Mouse (Mus musculus) hindbrain, embryonic 12.5 days (tissue): ENCODE results near the gene Ina. TPM values are rescaled to one million over a fixed set of nuclear protein-coding genes. Genes with fewer than 3 reads are reported as not detected.
A peak's percentile ranks its signal among the peaks of the same experiment; 100 is the strongest.

Experiments used
- ATAC-seq: fragments of 200-750 bp; cut with Nextera tagmentation; 2 replicates; pipeline ENCODE4 v1.8.0; 2017; ENCODE audit warnings: moderate TSS enrichment; ENCODE audit not compliant: low FRiP score
- H3K27ac ChIP-seq: fragments of 300-500 bp; sonication (generic); 2 replicates; pipeline ENCODE4 v1.5.1; 2016; ENCODE audit warnings: mild to moderate bottlenecking
- H3K27me3 ChIP-seq: fragments of 300-500 bp; sonication (generic); 2 replicates; pipeline ENCODE4 v1.6.1; 2016; ENCODE audit warnings: mild to moderate bottlenecking
- H3K36me3 ChIP-seq: fragments of 300-500 bp; sonication (generic); 2 replicates; pipeline ENCODE4 v1.6.1; 2016; ENCODE audit warnings: mild to moderate bottlenecking
- H3K4me1 ChIP-seq: fragments of 300-500 bp; sonication (generic); 2 replicates; pipeline ENCODE4 v1.6.1; 2016
- H3K4me2 ChIP-seq: fragments of 300-500 bp; sonication (generic); replicated peaks from 2 replicates; pipeline ENCODE4 v1.6.1; 2016; ENCODE audit warnings: mild to moderate bottlenecking
- H3K4me3 ChIP-seq: fragments of 300-500 bp; sonication (generic); 2 replicates; pipeline ENCODE4 v1.5.1; 2016; ENCODE audit warnings: mild to moderate bottlenecking
- H3K9ac ChIP-seq: fragments of 300-500 bp; sonication (generic); 2 replicates; pipeline ENCODE4 v1.6.1; 2016; ENCODE audit warnings: mild to moderate bottlenecking, moderate library complexity
- H3K9me3 ChIP-seq: fragments of 300-500 bp; sonication (generic); replicated peaks from 2 replicates; pipeline ENCODE4 v1.6.1; 2016; ENCODE audit warnings: mild to moderate bottlenecking
- WGBS: fragments of 180-500 bp; shearing (Covaris S2); methylation state at CpG from one replicate; pipeline ENCODE4 v1.1.7; 2016; 5-methylcytosine and 5-hydroxymethylcytosine counted together
- polyA plus RNA-seq: library from polyadenylated mRNA; unstranded; fragments of >200 nt; fragmentation: Nextera tagmentation; extraction: Ambion mirVana; gene quantifications from 2 replicates; pipeline ENCODE4 v1.2.1, GENCODE M21; 2016

Gene Ina
- polyA plus RNA-seq, 1 experiment from 2014 or later: 578 TPM

DNA sequence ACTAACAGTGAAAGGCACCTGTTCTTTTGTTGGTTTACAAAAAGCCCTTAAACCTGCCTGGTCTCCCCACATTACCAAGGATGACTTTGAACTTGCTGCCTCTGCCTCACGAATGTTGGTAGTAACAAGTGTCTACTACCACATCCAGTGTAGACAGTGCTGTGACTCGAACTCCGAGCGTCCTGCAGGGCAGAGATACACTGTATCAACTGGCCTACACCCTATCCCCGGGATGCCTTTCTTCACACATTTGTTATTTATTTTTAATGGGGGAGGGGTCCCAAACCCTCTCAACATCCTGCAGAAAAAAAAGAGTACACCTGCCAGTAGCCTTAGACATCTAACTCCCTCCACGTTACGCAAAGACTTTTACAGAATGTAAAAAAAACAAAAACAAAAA is 35.3 kb downstream of the Ina start:
- Histone ChIP-seq H3K27ac (no peak overlapping the region; the same call in 1 of the 2 replicates), H3K36me3 (peaks cover 24% of the 10 kb centered on the region), H3K27me3 (no peaks in the 10 kb centered on the region), H3K4me1 (peaks cover 16% of the 10 kb centered on the region), H3K4me2 (peak overlapping the region; percentile 68), H3K4me3 (peak overlapping the region; percentile 61), H3K9me3 (no peaks in the 10 kb centered on the region), H3K9ac (peak overlapping the region; percentile 87)
- 11% methylated on average over 7 of the region's 7 CpGs for WGBS
- no peak for ATAC-seq

DNA sequence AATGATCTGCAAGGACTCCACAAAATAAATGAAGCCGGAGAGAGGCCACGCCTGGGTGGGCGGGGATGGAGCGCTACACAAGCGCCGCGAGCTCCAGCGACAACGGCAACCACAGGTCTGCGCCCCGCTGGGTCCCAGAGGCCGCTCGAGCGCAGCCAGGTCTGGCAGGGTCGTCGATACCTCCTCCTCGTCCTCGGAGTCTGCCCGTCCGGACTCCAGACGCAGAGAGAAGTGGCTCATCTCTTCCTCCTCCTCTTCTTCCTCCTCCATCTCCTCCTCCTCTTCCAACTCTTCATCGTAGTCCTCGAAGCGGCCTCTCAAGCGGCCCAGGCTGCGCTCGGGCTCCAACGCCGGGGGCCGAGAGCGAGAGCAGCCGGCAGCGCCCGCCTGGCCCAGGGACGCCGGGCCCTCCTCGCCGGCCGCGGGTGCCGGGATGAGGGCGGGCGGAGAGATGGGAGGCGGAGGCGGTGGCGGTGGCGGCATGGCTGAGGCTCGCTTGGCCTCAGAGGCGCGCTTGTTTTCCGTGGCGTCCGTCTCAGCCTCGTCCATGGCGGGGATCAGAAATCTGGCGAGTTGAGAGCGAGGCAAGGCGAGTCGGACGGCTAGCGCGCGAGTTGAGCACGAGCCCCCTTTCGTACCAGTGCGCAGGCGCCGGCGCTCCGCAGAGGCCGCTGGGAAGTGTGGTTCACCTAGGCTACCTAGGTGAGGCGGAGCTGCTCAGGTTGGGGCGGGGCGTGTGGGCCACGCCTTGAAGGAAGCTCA is 36.0 kb downstream of the Ina start, which contains the start of gene Pcgf6:
TSS of gene Pcgf6 (minus strand) at position 636 of the 762 bp plus-strand sequence.
- H3K36me3 ChIP-seq: peaks cover 20% of the 10 kb centered on the region
- WGBS: under 1% methylated on average over 75 of the region's 75 CpGs
- peaks cover 16% of the 10 kb centered on the region for H3K4me1 ChIP-seq
- H3K9ac ChIP-seq: peak within 1 kb of the TSS; percentile 87
- peak; percentile 90 for ATAC-seq
- H3K27ac ChIP-seq: peak within 1 kb of the TSS; percentile 93
- peak within 1 kb of the TSS; percentile 68 for H3K4me2 ChIP-seq
- H3K9me3 ChIP-seq: no peaks in the 10 kb centered on the region
- H3K27me3 ChIP-seq: no peaks in the 10 kb centered on the region
- peak within 1 kb of the TSS; percentile 61 for H3K4me3 ChIP-seq

DNA sequence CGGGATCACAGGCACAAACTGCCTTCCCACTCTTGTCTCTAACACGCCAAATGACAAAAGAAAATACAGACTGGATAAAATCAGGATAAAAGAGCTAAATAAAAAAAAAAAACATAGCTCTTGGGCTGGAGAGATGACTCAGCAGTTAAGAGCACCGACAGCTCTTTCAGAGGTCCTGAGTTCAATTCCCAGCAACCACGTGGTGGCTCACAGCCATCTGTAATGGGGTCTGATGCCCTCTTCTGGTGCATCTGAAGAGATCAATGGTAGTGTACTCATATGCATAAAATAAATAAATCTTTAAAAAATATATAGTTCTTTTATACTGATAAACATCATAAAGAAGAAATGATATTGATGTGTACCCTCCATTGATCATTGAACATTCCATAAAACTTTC is 38.4 kb downstream of the Ina start:
- H3K36me3 ChIP-seq: no peaks in the 10 kb centered on the region
- H3K9me3 ChIP-seq: no peaks in the 10 kb centered on the region
- WGBS: 82% methylated on average over 4 of the region's 4 CpGs
- H3K4me3 ChIP-seq: no peak overlapping the region
- peaks cover 16% of the 10 kb centered on the region for H3K4me1 ChIP-seq
- no peak overlapping the region for H3K9ac ChIP-seq
- H3K27me3 ChIP-seq: no peaks in the 10 kb centered on the region
- ATAC-seq: no peak
- H3K4me2 ChIP-seq: no peak overlapping the region
- no peak overlapping the region for H3K27ac ChIP-seq

DNA sequence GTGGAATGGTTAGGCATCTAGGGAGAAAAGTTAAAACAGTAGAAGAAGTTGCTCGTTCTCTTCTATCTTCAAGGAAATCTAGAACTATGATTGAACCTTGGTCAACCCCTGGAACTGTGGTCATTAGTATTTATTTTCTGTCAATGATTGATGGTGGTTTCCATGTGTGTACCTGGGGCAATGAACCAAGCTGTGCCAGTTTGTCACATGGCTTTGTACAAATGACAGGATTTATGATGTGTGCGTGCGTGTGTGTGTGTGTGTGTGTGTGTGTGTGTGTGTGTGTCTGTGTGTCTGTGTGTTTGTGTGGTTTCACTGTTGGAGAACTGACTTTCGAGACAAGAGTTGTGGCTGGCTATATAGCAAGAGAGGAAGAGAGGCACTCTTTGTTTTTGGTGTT is 39.0 kb downstream of the Ina start:
- no peak overlapping the region for H3K27ac ChIP-seq
- H3K27me3 ChIP-seq: no peaks in the 10 kb centered on the region
- H3K36me3 ChIP-seq: no peaks in the 10 kb centered on the region
- no peaks in the 10 kb centered on the region for H3K9me3 ChIP-seq
- no peak overlapping the region for H3K4me2 ChIP-seq
- ATAC-seq: no peak
- H3K4me1 ChIP-seq: peaks cover 16% of the 10 kb centered on the region
- WGBS: 87% methylated on average over 4 of the region's 4 CpGs
- no peak overlapping the region for H3K9ac ChIP-seq
- no peak overlapping the region for H3K4me3 ChIP-seq

DNA sequence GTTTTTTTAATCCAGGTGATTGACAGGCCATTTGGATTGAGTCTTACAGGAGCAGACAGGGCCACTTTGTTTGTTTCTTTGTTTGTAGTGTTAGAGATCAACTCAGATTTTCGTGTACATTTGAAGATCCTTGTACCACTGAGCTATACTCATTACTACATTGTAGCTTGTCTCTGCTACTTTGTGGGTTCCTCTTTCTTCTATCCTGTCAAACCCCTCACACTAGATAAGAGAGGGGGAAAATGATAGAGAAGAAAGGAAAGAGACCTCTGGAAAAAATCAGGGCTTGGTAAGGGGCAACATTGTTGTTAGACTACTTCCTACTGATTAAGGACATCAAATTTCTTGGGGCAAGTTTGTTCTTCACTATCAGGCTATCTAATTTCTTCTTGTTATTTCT is 43.2 kb downstream of the Ina start:
- Histone ChIP-seq H3K36me3 (no peaks in the 10 kb centered on the region), H3K4me3 (no peak overlapping the region)

DNA sequence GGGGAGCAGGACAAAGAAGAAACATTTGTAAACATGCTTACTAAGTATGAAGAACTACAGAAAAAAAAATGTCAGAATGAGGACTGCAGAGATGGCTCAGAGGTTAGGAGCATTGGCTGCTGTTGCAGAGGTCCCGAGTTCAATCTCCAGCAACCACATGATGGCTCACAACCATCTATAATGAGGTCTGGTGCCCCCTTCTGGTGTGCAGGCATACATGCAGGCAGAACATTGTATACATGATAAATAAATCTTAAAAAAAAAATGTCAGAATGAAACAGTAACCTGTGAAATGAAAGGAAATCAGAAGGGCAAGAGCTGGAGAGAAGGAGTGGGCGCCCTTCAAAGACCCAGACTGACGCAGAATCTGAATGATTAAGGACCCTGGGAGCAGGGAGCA is 51.4 kb downstream of the Ina start:
- H3K4me3 ChIP-seq: no peak overlapping the region
- no peak overlapping the region for H3K9ac ChIP-seq
- H3K27me3 ChIP-seq: no peaks in the 10 kb centered on the region
- WGBS: 93% methylated on average over 3 of the region's 3 CpGs
- H3K9me3 ChIP-seq: no peaks in the 10 kb centered on the region
- H3K4me2 ChIP-seq: no peak overlapping the region
- H3K36me3 ChIP-seq: peaks cover under 1% of the 10 kb centered on the region; the same call in 1 of the 2 replicates
- no peak overlapping the region for H3K27ac ChIP-seq
- no peak for ATAC-seq
- peaks cover 10% of the 10 kb centered on the region for H3K4me1 ChIP-seq

More for the DNA sequence above, 43.2 kb downstream of the Ina start:
- Histone ChIP-seq H3K4me2 (no peak overlapping the region), H3K4me1 (no peaks in the 10 kb centered on the region), H3K9me3 (no peaks in the 10 kb centered on the region), H3K27me3 (no peaks in the 10 kb centered on the region), H3K27ac (no peak overlapping the region), H3K9ac (no peak overlapping the region)
- 70% methylated on average over 1 of the region's 1 CpGs for WGBS
- no peak for ATAC-seq

DNA sequence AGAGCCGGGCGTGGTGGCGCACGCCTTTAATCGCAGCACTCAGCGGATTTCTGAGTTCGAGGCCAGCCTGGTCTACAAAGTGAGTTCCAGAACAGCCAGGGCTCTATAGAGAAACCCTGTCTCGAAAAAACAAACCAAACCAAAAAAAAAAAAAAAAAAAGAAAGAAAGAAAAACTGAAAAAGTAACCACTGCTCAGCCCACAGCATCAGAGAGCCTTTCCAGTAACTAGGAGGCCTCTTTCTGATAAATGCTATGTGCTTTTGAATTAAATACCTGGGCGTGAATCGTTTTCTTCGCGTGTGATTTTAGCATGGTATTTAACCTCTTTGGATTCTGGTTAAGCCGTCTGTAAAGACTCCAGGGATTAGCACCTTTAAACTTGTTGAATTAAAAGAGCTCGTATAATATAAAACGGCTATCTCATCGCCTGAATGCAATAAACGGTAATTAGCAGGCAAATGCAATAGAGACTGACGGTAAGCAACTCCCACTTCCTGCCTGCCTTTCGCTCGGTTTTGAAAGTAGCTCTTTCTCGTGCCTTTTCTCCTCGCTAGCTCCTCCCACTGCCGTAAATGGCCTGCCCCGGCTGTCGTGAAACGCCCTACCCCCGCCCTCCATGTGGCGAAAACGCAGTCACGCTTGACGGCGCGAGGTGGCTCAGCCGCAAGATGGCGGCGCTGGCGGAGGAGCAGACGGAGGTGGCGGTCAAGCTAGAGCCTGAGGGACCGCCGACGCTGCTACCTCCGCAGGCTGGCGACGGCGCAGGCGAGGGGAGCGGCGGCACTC is 52.8 kb downstream of the Ina start, which contains the start of gene Taf5:
TSS of gene Taf5 (plus strand) at position 651 of the 787 bp plus-strand sequence.
- Histone ChIP-seq H3K9ac (peak within 1 kb of the TSS; percentile 90), H3K27me3 (no peaks in the 10 kb centered on the region), H3K36me3 (peaks cover 13% of the 10 kb centered on the region), H3K27ac (peak within 1 kb of the TSS; percentile 88), H3K9me3 (no peaks in the 10 kb centered on the region), H3K4me2 (peak within 1 kb of the TSS; percentile 60), H3K4me3 (peak within 1 kb of the TSS; percentile 88), H3K4me1 (peaks cover 10% of the 10 kb centered on the region)
- ATAC-seq: peak; percentile 84
- 11% methylated on average over 49 of the region's 49 CpGs for WGBS

DNA sequence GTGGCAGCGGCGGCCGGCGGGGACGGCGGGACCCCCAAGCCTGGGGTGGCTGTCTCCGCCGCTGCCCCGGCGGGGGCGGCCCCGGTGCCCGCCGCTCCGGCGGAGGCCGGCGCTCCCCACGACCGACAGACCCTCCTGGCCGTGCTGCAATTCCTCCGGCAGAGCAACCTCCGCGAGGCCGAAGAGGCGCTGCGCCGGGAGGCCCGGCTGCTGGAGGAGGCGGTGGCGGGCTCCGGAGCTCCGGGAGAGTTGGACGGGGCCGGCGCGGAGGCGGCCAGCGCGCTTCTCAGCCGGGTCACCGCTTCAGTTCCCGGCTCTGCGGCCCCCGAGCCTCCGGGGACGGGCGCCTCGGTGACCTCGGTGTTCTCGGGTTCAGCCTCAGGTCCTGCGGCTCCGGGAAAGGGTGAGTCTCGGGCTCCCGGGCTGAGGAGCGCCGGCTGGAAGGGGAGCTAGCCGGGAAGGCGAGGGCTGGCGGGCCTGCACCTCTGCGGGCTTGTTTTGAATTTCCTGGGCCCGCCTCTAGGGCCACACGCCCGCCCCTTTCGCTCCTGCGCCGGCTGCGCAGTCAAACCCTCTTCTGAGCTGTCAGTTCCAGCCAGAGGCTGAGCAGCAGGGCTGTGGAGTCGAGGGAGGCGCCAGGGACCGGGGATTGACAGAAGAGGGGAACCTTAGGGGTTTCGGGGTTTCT is 53.6 kb downstream of the Ina start:
- peak; percentile 90 for ATAC-seq
- Histone ChIP-seq H3K4me1 (peaks cover 10% of the 10 kb centered on the region), H3K9me3 (no peaks in the 10 kb centered on the region), H3K27me3 (no peaks in the 10 kb centered on the region), H3K36me3 (peaks cover 20% of the 10 kb centered on the region), H3K4me3 (peak overlapping the region; percentile 88), H3K4me2 (peak overlapping the region; percentile 60), H3K9ac (peak overlapping the region; percentile 90), H3K27ac (peak overlapping the region; percentile 88)
- WGBS: under 1% methylated on average over 56 of the region's 72 CpGs

Other genes starting within 250 kb of the Ina start
- 85.3 and 89.1 TPM in 2 replicates for gene Nt5c2, start 455 bp downstream of the Ina start, polyA plus RNA-seq
- 30.4 and 31.1 TPM in 2 replicates for gene Pcgf6, start 36.2 kb downstream of the Ina start, polyA plus RNA-seq
- gene Taf5, start 53.0 kb downstream of the Ina start, polyA plus RNA-seq: 10.7 and 11.2 TPM in 2 replicates
- gene Usmg5, start 75.9 kb downstream of the Ina start, polyA plus RNA-seq: 1,230 and 1,343 TPM in 2 replicates
- gene Pdcd11, start 76.1 kb downstream of the Ina start, polyA plus RNA-seq: 11.4 and 11.5 TPM in 2 replicates
- 2.2 and 2.6 TPM in 2 replicates for gene Calhm2, start 123.6 kb downstream of the Ina start, polyA plus RNA-seq
- not detected in 2 replicates for gene Calhm1, start 129.6 kb downstream of the Ina start, polyA plus RNA-seq
- gene Calhm3, start 143.1 kb downstream of the Ina start, polyA plus RNA-seq: not detected in 2 replicates
- gene Neurl1a, start 164.1 kb downstream of the Ina start, polyA plus RNA-seq: 7.4 and 7.9 TPM in 2 replicates